Mouse (Mus musculus) MEL (cell line): Measurements from ENCODE around the gene Arnt2. TPM values are rescaled to one million over a fixed set of nuclear protein-coding genes. Genes with fewer than 3 reads are reported as not detected.

Experiments
- DNase-seq: peaks from one replicate; pipeline ENCODE4 v3.0.0; 2011; ENCODE audit warnings: low read depth, low spot score
- H3K27ac ChIP-seq: 2 replicates; pipeline ENCODE4 v1.5.1; 2012; ENCODE audit warnings: low read depth, mild to moderate bottlenecking, control low read depth, low read length, moderate library complexity; ENCODE audit not compliant: control insufficient read depth
- H3K27me3 ChIP-seq, 2 experiments: fragments of 150-350 bp in 1 of 2; sonication (generic) in 1 of 2; 2 replicates each; pipeline ENCODE4 v1.6.1; 2012; ENCODE audit warnings: low read length in 2 of 2, mild to moderate bottlenecking in 2 of 2, improper control_type of control experiment in 1 of 2, moderate library complexity in 1 of 2; ENCODE audit not compliant: insufficient read depth in 2 of 2, control insufficient read depth in 1 of 2
- H3K36me3 ChIP-seq, 2 experiments: 2 replicates each; pipeline ENCODE4 v1.6.1; 2012 to 2014; ENCODE audit warnings: low read length in 2 of 2, improper control_type of control experiment in 1 of 2, inconsistent platforms in 1 of 2, mild to moderate bottlenecking in 1 of 2; ENCODE audit not compliant: insufficient read depth in 2 of 2, control insufficient read depth in 1 of 2
- H3K4me1 ChIP-seq, 2 experiments: fragments of 150-350 bp in 1 of 2; sonication (generic) in 1 of 2; 2 replicates each; pipeline ENCODE4 v1.6.1; 2012; ENCODE audit warnings: low read length in 2 of 2, improper control_type of control experiment in 1 of 2, mild to moderate bottlenecking in 1 of 2; ENCODE audit not compliant: insufficient read depth in 2 of 2, control insufficient read depth in 1 of 2
- H3K4me3 ChIP-seq, 2 experiments: fragments of 150-350 bp in 1 of 2; sonication (generic) in 1 of 2; 2 replicates each; pipeline ENCODE4 v1.5.1; 2012; ENCODE audit warnings: low read depth in 2 of 2, low read length in 2 of 2, mild to moderate bottlenecking in 2 of 2, moderate library complexity in 2 of 2, control low read depth in 1 of 2, improper control_type of control experiment in 1 of 2; ENCODE audit not compliant: control insufficient read depth in 1 of 2, insufficient read depth in 1 of 2
- H3K79me2 ChIP-seq: 2 replicates; pipeline ENCODE4 v1.6.1; 2012; ENCODE audit warnings: mild to moderate bottlenecking, low read length, moderate library complexity; ENCODE audit not compliant: control insufficient read depth, poor library complexity, insufficient read depth
- H3K9ac ChIP-seq: 2 replicates; pipeline ENCODE4 v1.6.1; 2012; ENCODE audit warnings: low read depth, mild to moderate bottlenecking, control low read depth, low read length, moderate library complexity; ENCODE audit not compliant: control insufficient read depth, poor library complexity, severe bottlenecking
- H3K9me3 ChIP-seq: fragments of 150-350 bp; sonication (generic); replicated peaks from 2 replicates; pipeline ENCODE4 v1.6.1; 2012; ENCODE audit warnings: mild to moderate bottlenecking, low read length, improper control_type of control experiment, moderate library complexity; ENCODE audit not compliant: insufficient read depth
- CHD1 ChIP-seq: IDR thresholded peaks from 2 replicates; pipeline ENCODE4 v1.6.1; 2012; ENCODE audit warnings: low read depth, mild to moderate bottlenecking, inconsistent platforms, low read length, improper control_type of control experiment
- CTCF ChIP-seq, 3 experiments: IDR thresholded peaks in 2 of 3; conservative IDR thresholded peaks in 1 of 3; 2 replicates each; pipeline ENCODE4 v1.5.1; 2011 to 2012; ENCODE audit warnings: low read length in 3 of 3, low read depth in 2 of 3, mild to moderate bottlenecking in 2 of 3, improper control_type of control experiment in 1 of 3, inconsistent platforms in 1 of 3, mixed read lengths in 1 of 3, moderate library complexity in 1 of 3; ENCODE audit not compliant: control insufficient read depth in 1 of 3, insufficient read depth in 1 of 3, poor library complexity in 1 of 3, severe bottlenecking in 1 of 3
- E2F4 ChIP-seq: IDR thresholded peaks from 2 replicates; pipeline ENCODE4 v1.6.1; 2011; ENCODE audit warnings: low read depth, low read length, improper control_type of control experiment, borderline replicate concordance
- ELF1 ChIP-seq: IDR thresholded peaks from 2 replicates; pipeline ENCODE4 v1.6.1; 2014; ENCODE audit warnings: low read depth, mild to moderate bottlenecking, inconsistent platforms, low read length, improper control_type of control experiment, moderate library complexity
- ETS1 ChIP-seq: IDR thresholded peaks from 2 replicates; pipeline ENCODE4 v1.6.1; 2012; ENCODE audit warnings: low read depth, mild to moderate bottlenecking, inconsistent platforms, low read length, improper control_type of control experiment, moderate library complexity
- GABPA ChIP-seq: IDR thresholded peaks from 2 replicates; pipeline ENCODE4 v1.6.1; 2012; ENCODE audit warnings: low read depth, mild to moderate bottlenecking, inconsistent platforms, low read length, improper control_type of control experiment, moderate library complexity
- KAT2A ChIP-seq: conservative IDR thresholded peaks from 2 replicates; pipeline ENCODE4 v1.6.1; 2012; ENCODE audit warnings: low read depth, low read length, improper control_type of control experiment, inconsistent platforms
- MAFK ChIP-seq: IDR thresholded peaks from 2 replicates; pipeline ENCODE4 v1.6.1; 2011; ENCODE audit warnings: low read depth, mild to moderate bottlenecking, low read length, improper control_type of control experiment, borderline replicate concordance
- MAX ChIP-seq: IDR thresholded peaks from 2 replicates; pipeline ENCODE4 v1.6.1; 2011; ENCODE audit warnings: low read length, improper control_type of control experiment
- MYB ChIP-seq: IDR thresholded peaks from 2 replicates; pipeline ENCODE4 v1.6.1; 2011; ENCODE audit warnings: mild to moderate bottlenecking, low read depth, low read length, improper control_type of control experiment
- MYC ChIP-seq: IDR thresholded peaks from 2 replicates; pipeline ENCODE4 v1.6.1; 2011; ENCODE audit warnings: low read depth, mild to moderate bottlenecking, low read length, improper control_type of control experiment, moderate library complexity
- NRF1 ChIP-seq: IDR thresholded peaks from 2 replicates; pipeline ENCODE4 v1.6.1; 2014; ENCODE audit warnings: low read depth, mild to moderate bottlenecking, inconsistent platforms, low read length, improper control_type of control experiment, moderate library complexity; ENCODE audit not compliant: poor library complexity, insufficient read depth, severe bottlenecking
- RAD21 ChIP-seq: IDR thresholded peaks from 2 replicates; pipeline ENCODE4 v1.6.1; 2011; ENCODE audit warnings: mild to moderate bottlenecking, low read depth, low read length, improper control_type of control experiment
- RCOR1 ChIP-seq: IDR thresholded peaks from 2 replicates; pipeline ENCODE4 v1.6.1; 2012; ENCODE audit warnings: low read depth, mild to moderate bottlenecking, inconsistent platforms, low read length, improper control_type of control experiment
- SMC3 ChIP-seq: IDR thresholded peaks from 2 replicates; pipeline ENCODE4 v1.6.1; 2011; ENCODE audit warnings: low read depth, low read length, improper control_type of control experiment
- TCF12 ChIP-seq: IDR thresholded peaks from 2 replicates; pipeline ENCODE4 v1.6.1; 2014; ENCODE audit warnings: low read depth, mild to moderate bottlenecking, inconsistent platforms, low read length, improper control_type of control experiment, moderate library complexity
- UBTF ChIP-seq: IDR thresholded peaks from 2 replicates; pipeline ENCODE4 v1.6.1; 2012; ENCODE audit warnings: low read depth, mild to moderate bottlenecking, inconsistent platforms, low read length, improper control_type of control experiment, moderate library complexity, borderline replicate concordance; ENCODE audit not compliant: insufficient read depth
- USF1 ChIP-seq: IDR thresholded peaks from 2 replicates; pipeline ENCODE4 v1.6.1; 2014; ENCODE audit warnings: low read depth, mild to moderate bottlenecking, inconsistent platforms, low read length, improper control_type of control experiment, moderate library complexity
- ZKSCAN1 ChIP-seq: IDR thresholded peaks from 2 replicates; pipeline ENCODE4 v1.6.1; 2012; ENCODE audit warnings: low read depth, mild to moderate bottlenecking, inconsistent platforms, low read length, improper control_type of control experiment, moderate library complexity
- ZMIZ1 ChIP-seq: IDR thresholded peaks from 2 replicates; pipeline ENCODE4 v1.6.1; 2012; ENCODE audit warnings: low read depth, mild to moderate bottlenecking, inconsistent platforms, low read length, improper control_type of control experiment, moderate library complexity
- polyA plus RNA-seq, 2 experiments: library from polyadenylated mRNA; stranded (reverse) in 1 of 2; unstranded in 1 of 2; fragments of >175 nt in 1 of 2; fragments of >200 nt in 1 of 2; gene quantifications; 2 replicates each; pipeline versions ENCODE4 v1.2.1 to v1.2.4; 2012; ENCODE audit warnings: low replicate concordance in 2 of 2, low read depth in 1 of 2; ENCODE audit not compliant: insufficient read length in 2 of 2, insufficient read depth in 1 of 2, missing spikeins in 1 of 2
- total RNA-seq: library from RNA; depleted of rRNA; stranded (reverse); fragments of 300-350 nt; gene quantifications from 2 replicates; pipeline ENCODE4 v1.2.3, GENCODE M21; 2012

The Arnt2 gene
- total and polyA plus RNA-seq, 3 experiments = not detected

DNA sequence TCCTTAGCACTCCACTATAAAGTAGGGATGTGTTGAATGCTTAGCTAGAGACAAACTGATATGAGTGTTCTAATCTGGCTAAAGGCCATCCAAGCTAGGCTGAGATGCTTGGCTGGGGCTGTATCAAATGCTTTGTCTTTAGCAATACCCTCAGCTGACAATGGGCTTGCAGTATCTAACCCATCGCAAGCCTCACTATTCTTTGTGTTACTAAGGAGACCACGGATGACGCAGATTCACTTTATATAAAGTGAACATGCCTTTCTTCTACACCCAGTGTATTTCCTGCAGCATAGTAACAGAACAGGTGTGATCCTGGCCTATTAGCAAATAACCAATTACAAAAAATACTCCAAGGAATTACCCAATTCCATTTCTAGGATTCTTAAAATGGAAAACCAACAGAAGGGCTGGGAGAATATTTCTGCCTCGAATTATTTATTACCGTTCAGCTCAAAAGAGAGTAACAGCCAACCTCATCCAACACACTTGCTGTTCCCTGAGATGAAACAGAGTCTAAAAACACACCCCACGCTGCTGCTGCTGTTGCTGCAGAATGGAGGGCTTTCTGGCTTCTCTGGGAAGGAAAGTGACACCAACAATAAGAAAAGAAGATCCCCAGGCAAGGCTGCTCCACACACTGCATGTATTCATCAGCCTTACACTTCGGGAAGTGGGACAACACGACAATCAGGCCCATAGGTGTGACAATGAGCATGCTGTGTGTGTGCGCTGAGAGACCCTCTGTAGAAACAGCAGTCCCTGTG, 61.6 kb downstream of the Arnt2 start:
- H3K79me2 ChIP-seq = no peaks in the 10 kb centered on the region
- H3K27me3 ChIP-seq = no peaks in the 10 kb centered on the region
- H3K4me1 ChIP-seq = no peaks in the 10 kb centered on the region
- H3K27ac ChIP-seq = no peak overlapping the region
- DNase-seq = no peak
- TF ChIP-seq TCF12 = no peak
- TF ChIP-seq ETS1 = no peak
- no peak for TF ChIP-seq UBTF
- no peak for TF ChIP-seq KAT2A
- TF ChIP-seq MYC = no peak
- TF ChIP-seq ELF1 = no peak
- no peak for TF ChIP-seq GABPA
- no peak for TF ChIP-seq NRF1
- no peak for TF ChIP-seq ZMIZ1
- no peak for TF ChIP-seq SMC3
- TF ChIP-seq MAX = no peak
- TF ChIP-seq E2F4 = no peak
- TF ChIP-seq CTCF (IDR thresholded peaks at IDR 0.05 in 2 of 3, conservative IDR thresholded peaks at IDR 0.05 in 1 of 3; ENCODE audit: control insufficient read depth in 1 of 3, insufficient read depth in 1 of 3, low read depth in 2 of 3, low read length in 3 of 3, poor library complexity in 1 of 3, severe bottlenecking in 1 of 3) = no peak
- TF ChIP-seq MYB = no peak
- TF ChIP-seq CHD1 = no peak
- no peak for TF ChIP-seq RCOR1
- no peak for TF ChIP-seq MAFK
- no peak for TF ChIP-seq USF1
- TF ChIP-seq ZKSCAN1 = no peak
- no peak overlapping the region for H3K9ac ChIP-seq
- no peaks in the 10 kb centered on the region for H3K9me3 ChIP-seq
- no peaks in the 10 kb centered on the region for H3K36me3 ChIP-seq
- H3K4me3 ChIP-seq = no peak overlapping the region

DNA sequence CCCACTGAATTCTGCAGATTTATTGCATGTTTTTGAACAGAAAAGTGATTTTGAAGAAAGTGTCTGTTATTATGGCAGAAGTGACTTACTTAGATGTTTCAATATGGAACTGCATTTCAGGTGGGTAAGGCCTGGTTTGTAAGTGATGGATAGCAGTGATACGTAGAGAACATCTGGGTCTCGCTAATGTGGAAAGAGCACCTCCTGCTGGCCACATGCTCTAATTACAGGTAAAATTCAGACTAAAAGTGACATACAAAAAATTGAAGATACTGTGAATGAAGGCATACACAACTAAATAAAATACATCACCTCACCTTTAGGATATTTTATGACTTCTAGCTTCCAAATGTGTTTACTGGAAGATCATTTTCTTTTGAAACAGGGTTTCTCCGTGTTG, 66.8 kb downstream of the Arnt2 start:
- peak; percentile 4 for DNase-seq
- H3K9ac ChIP-seq = no peak overlapping the region
- H3K9me3 ChIP-seq = no peaks in the 10 kb centered on the region
- no peaks in the 10 kb centered on the region for H3K79me2 ChIP-seq
- H3K4me1 ChIP-seq = no peaks in the 10 kb centered on the region
- H3K27me3 ChIP-seq = no peaks in the 10 kb centered on the region
- H3K36me3 ChIP-seq = no peaks in the 10 kb centered on the region
- TF ChIP-seq RAD21 (peak; percentile 46), ZKSCAN1 (no peak), CTCF (IDR thresholded peaks at IDR 0.05 in 2 of 3, conservative IDR thresholded peaks at IDR 0.05 in 1 of 3; ENCODE audit: control insufficient read depth in 1 of 3, insufficient read depth in 1 of 3, low read depth in 2 of 3, low read length in 3 of 3, poor library complexity in 1 of 3, severe bottlenecking in 1 of 3) (peak in 2 of 3 experiments; percentile 36 to 43; a peak in 4 of 6 replicates), SMC3 (peak; percentile 31; the same call in 1 of the 2 replicates)
- H3K27ac ChIP-seq = no peak overlapping the region
- no peak overlapping the region for H3K4me3 ChIP-seq
